Mouse (Mus musculus) spleen, embryonic (tissue): ENCODE results near the gene Pick1.

Source experiments
- CTCF ChIA-PET: fragments of 350-600 bp; sonication (Branson Sonifier 250); formaldehyde crosslinking; loops from one replicate; lab custom pipeline; 2022; lab: Charles Lee

The Pick1 gene

GRCm38 (mm10) chr15:79224685-79225084, 4.3 kb upstream of the Pick1 start:
- CTCF ChIA-PET = interaction anchor here (0.6 to 0.7 kb wide), 2 partner anchors 43 to 188 kb away, joined by 3 to 5 read pairs; no protein-coding TSS in a partner anchor

GRCm38 (mm10) chr15:79225780-79226179, 3.2 kb upstream of the Pick1 start:
- CTCF ChIA-PET = interaction anchor here (0.6 kb wide), 1 partner anchor 710 kb away, joined by 6 read pairs; no protein-coding TSS in a partner anchor

- CTCF ChIA-PET = no interaction called here
Measured at GRCm38 (mm10) chr15:79235268-79235667, 6.3 kb downstream of the Pick1 start.

GRCm38 (mm10) chr15:79238036-79238435, 9.1 kb downstream of the Pick1 start:
- CTCF ChIA-PET = no interaction called here

GRCm38 (mm10) chr15:79242574-79243233, 13.7 kb downstream of the Pick1 start:
- CTCF ChIA-PET = interaction anchor here (0.6 to 0.9 kb wide), 4 partner anchors 93 to 224 kb away, joined by 3 to 6 read pairs (median 4); no protein-coding TSS in a partner anchor

- CTCF ChIA-PET = interaction anchor here (0.7 to 0.9 kb wide), 2 partner anchors 29 to 94 kb away, joined by 3 to 5 read pairs; no protein-coding TSS in a partner anchor
Measured at GRCm38 (mm10) chr15:79243234-79244042, 14.5 kb downstream of the Pick1 start.

GRCm38 (mm10) chr15:79244071-79244893, 15.3 kb downstream of the Pick1 start:
- CTCF ChIA-PET = interaction anchor here (0.5 kb wide), 1 partner anchor 770 kb away, joined by 3 read pairs; no protein-coding TSS in a partner anchor

GRCm38 (mm10) chr15:79245321-79245720, 16.3 kb downstream of the Pick1 start:
- CTCF ChIA-PET = no interaction called here

GRCm38 (mm10) chr15:79250236-79250635, 21.3 kb downstream of the Pick1 start:
- CTCF ChIA-PET = interaction anchor here (0.6 kb wide), 1 partner anchor 572 kb away, joined by 3 read pairs; no protein-coding TSS in a partner anchor

GRCm38 (mm10) chr15:79251168-79251567, 22.2 kb downstream of the Pick1 start:
- CTCF ChIA-PET = no interaction called here

- CTCF ChIA-PET = no interaction called here
Measured at GRCm38 (mm10) chr15:79251781-79252491, 23.0 kb downstream of the Pick1 start.

- CTCF ChIA-PET = no interaction called here
Measured at GRCm38 (mm10) chr15:79252580-79252979, 23.6 kb downstream of the Pick1 start.

- CTCF ChIA-PET = no interaction called here
Measured at GRCm38 (mm10) chr15:79254661-79255060, 25.7 kb downstream of the Pick1 start, which contains the start of gene Slc16a8. Slc16a8 (minus strand) TSS chr15:79254761.

GRCm38 (mm10) chr15:79258521-79258920, 29.5 kb downstream of the Pick1 start:
- CTCF ChIA-PET = no interaction called here

GRCm38 (mm10) chr15:79261095-79261725, 32.2 kb downstream of the Pick1 start:
- CTCF ChIA-PET = no interaction called here

GRCm38 (mm10) chr15:79261757-79262156, 32.8 kb downstream of the Pick1 start:
- CTCF ChIA-PET = no interaction called here

GRCm38 (mm10) chr15:79262375-79262774, 33.4 kb downstream of the Pick1 start:
- CTCF ChIA-PET = no interaction called here

- CTCF ChIA-PET = interaction anchor here (0.6 kb wide), 1 partner anchor 12 kb away, joined by 8 read pairs; no protein-coding TSS in a partner anchor
Measured at GRCm38 (mm10) chr15:79262786-79263309, 33.9 kb downstream of the Pick1 start.

GRCm38 (mm10) chr15:79263726-79264125, 34.8 kb downstream of the Pick1 start:
- CTCF ChIA-PET = no interaction called here

- CTCF ChIA-PET = interaction anchor here (0.6 kb wide), 1 partner anchor 507 kb away, joined by 9 read pairs; no protein-coding TSS in a partner anchor
Measured at GRCm38 (mm10) chr15:79265384-79265783, 36.4 kb downstream of the Pick1 start.
